Mouse (Mus musculus) urinary bladder, postnatal 36 days (tissue): ENCODE measurements around the gene Trim62.

Experiments
- DNase-seq, 2 experiments: peaks; one replicate each; pipeline ENCODE4 v3.0.0; 2022; ENCODE audit warnings: low spot score in 2 of 2, mixed read lengths in 1 of 2

Trim62 gene

DNA sequence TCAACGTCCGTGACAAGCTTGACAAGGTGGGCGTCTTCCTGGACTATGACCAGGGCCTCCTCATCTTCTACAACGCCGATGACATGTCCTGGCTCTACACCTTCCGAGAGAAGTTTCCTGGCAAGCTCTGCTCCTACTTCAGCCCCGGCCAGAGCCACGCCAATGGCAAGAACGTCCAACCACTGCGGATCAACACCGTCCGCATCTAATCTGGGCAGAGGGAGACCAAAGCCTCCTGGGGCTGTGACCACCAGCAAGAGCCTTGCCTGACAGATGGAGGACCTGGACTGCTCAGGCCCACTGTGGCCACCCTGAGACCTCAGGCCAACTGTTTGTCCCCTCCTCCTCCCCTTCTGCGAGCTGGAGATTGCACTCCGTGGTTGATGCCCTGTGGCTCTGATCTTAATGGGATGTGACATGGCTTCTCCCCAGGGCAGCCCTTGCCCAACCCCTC, 26.0 kb downstream of the Trim62 start:
- no peak for DNase-seq

DNA sequence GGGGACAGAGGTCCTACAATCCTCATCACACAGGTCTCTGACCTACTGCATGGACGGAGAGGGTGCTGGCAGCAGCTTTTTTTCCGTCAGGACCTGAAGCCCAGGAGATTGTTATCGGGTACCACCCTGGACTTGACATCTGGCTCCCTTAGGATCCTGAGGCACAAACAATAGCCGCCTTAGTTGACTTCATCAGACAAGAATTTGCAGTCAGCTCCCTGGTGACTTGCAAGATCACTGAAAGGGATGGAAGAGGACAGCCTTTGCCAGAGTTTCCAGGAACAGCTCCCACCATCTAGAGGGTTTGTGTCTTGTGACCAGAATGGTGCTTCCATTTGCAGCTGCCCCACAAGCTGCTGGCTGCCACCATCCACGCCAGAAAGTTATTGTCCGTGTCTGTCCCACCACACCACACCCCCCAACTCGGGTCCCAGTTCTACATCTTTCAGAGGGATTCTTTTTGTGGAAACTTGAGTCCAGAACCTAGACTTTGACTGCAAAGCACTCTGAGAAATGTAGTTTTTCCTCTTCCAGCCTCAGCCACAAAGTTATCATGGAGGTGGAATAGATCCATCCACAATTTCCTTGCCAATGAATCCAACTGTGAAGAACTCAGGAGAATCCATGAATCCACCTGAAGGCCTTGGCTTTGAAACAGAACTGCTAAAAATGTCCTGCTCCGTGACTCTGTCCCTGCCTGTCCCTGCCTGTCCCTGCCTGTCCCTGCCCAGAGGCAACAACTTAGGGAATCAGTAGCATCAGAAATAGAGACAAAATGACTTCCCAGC, 27.1 kb downstream of the Trim62 start:
- DNase-seq = no peak

DNA sequence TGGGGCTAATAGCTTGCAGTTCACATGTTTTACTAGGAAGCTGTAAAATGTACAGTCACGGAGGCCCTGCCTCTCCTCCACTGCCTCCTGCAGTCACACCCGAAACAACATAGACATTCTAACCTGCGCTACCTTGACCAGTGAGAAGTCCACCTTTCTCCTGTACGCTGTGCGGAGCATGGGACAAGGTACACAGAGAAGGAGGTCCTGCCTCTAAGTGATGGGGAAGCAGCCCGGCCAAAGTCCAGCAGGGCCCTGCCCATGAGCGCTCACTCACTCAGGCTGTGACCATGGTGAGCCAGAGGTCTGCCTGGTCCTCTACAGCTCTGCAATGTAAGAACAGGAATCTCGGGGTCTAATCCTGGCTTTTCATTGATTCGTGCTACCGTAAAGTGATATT, 28.7 kb downstream of the Trim62 start:
- no peak for DNase-seq

DNA sequence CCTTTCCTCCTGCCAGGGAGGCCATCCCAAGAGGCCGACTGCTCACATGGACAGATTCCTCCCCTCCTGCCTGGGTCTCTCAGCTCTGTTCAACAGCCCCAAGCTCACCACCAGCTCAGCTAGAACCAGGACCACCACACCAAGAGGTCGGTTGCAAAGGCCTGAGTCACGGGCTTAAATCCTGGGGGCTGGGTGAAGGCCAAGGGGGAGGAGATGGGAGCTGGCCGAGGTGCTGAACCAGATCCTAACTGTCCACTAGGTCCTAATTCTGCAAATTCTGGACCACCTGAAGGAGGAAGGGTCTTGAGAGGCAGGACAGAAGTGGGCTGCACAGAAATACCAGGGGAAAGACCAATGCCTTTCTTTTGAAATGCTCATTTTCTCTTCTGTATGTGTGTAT, 30.4 kb downstream of the Trim62 start:
- DNase-seq = no peak

DNA sequence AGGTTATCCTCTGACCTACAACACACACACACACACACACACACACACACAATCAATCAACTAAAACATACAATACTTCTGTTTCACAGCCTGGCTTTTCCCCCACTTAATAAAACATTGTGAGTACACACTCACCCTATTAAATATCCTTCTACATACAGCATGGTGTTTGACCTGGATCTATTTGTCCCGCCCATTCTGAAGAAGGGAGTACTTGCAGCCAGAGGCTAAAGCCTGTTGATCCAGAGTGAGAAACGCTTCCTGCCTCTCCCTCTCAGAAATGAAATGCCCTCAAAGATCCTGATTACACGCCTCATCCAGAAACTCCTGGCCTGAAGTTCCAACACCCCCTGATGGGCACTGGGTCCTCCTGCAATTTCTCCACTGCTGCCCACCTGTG, 33.7 kb downstream of the Trim62 start:
- DNase-seq = no peak

DNA sequence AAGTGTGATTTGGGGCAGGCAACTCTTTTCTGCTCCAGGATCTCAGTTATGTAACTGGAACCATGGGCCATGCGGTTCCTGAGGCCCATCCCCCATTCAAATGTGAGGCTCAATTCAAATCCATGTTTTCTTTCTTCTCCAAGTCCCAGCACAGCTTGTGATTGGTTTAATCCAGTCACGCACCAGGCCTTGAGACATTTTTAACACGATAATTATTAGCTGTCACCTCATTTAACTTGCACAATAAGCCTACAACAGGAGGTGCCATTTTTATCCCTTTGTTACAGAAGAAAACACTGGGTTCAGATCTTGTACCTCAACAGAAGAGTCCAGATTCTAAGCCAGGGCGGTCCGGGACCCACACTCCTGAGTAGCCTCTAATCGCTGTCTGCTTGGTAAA, 34.4 kb downstream of the Trim62 start:
- DNase-seq = no peak

DNA sequence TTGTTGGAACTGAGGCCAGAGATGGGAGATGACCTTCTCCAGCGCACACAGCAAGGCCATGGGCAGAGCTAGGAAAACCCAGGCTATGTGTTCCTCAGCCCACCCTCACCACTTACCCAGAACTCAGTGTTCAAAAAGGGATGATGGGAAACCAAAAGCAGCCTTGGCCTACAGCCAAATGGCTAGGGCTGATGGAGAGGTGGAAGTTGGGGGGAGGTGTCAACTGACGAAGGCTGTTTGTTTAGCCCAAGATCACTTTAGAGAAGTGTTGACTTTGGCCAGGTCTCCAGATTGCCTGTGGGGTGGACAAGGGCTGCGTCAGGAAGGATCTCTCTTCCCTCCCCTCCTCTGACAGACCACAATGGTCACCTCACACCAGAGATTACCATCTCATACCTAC, 34.8 kb downstream of the Trim62 start:
- no peak for DNase-seq

DNA sequence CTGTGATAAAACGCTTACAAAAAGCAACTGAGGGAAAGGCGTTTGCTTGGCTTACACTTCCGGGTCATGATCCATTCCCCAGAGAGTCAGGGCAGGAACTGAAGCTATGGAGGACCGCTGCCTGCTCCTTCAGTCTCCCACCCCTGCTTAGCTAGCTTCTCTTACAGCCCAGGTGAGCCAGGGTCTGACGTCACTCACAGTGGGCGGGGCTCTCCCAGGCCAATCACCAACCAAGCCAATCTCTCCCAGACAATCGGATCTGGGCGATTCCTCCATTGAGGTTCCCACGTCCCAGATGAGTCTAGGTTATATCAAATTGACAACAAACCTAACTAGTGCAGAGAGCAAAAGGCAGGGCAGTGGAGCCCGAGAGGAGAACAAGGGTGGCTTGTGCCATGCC, 35.7 kb downstream of the Trim62 start:
- DNase-seq = no peak

DNA sequence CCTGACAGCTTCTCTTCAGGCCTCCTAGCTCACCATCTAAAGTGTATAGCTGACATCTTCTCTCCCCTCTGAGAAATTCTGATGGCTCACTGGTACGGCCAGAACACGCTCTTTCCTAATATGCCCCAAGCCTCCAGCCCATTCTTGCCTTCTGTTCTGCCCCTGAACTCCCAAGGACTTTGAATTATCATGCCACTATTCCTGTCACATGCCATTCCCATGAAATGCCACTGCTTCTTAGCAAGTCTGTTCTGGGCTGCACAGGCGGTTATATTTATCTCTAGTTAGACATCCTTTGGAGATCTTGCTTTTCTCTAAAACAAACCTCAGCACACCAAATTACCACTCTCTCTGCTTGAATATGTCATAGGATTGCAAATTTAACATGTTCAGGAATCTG, 40.2 kb downstream of the Trim62 start:
- DNase-seq = no peak

DNA sequence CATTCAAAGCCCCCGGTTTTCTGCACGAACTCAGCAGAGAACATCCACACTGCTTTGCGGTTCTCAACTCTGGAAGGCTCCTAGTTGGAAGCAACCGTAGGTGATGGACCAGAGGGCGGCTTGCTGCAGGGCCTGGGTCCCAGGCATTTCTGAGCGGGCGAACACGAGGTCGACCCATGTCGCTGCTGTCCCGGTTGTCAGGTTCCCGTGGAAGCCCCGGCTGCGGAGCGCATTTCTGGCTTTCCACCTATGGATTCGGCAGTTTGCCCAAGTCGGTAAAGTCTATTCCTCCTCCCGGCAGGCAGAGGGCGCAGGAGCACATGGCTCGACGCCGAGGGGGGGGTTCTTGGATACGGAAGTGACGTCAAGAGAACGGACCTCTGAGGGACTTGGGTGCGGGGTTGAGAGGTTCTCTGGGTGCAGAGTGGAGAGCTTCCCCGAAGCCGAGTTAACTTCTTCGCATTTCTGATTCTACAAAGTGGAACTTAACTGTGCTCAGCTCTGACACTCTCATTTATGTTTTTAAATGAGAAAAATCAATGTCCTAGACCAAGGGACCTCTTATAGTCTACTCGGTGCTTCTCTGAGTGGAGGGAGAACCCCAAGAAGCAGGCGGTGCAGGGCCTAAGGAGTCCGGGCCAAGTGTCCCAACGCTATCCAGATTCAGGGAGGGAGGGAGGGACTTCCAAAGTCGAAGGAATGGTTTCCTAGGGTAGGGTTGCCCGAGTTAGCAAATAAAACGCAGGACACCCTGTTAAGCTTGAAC, 41.6 kb downstream of the Trim62 start:
- DNase-seq = peak; percentile 73 to 79

DNA sequence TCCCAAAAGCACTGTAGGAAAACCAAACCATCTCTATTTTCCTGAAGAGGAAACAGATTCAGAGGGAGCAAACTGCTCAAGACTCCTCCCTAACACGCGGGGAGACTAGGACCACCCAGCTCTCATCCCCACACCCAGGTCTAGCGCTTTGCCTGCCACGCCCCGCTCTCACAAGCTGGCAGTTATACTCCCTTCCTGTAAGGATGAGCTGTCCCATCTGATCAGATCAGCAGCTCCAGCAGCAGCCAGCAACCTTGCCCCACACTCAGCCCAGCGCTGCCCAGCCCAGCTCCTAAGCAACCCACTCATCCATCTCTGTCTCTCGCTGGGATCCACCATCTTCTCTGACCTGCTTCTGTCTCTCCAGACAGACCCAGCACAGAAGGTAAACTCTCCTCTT, 49.4 kb downstream of the Trim62 start:
- no peak for DNase-seq

DNA sequence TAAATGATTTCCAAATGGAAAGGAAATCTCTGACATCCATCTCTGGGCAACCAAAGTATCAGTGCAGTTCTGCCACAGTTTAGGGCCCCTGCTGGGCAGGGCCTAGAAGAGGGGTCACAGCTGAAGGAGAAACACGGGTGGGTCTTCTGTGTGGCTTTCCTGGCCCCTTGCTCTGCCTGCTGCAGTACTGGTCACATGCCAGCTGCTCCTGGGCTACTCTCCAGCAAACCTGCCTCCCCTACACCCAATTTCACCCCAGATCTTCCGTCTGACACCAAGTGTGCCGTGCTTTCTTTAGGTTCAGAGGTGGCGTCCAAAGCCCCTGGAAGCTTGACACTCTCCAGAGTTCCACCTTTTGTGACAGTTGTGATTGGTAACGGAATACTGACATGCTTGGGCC, 52.2 kb downstream of the Trim62 start:
- no peak for DNase-seq

DNA sequence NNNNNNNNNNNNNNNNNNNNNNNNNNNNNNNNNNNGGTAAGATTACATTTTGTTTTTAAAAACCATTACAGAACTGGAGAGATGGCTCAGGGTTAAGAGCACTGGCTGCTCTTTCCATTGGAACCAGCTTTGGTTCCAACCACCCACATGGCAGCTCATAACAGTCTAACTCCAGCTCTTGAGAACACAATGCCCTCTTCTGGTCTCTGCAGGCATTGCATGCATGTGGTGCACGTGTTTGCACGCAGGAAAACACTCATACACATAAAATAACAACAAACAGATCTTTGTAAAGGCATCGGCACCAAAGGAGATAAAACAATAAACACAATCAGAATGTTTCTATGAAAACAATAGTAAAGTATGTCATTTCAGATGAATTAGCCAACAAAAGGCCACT, 59.0 kb downstream of the Trim62 start:
- DNase-seq = no peak

DNA sequence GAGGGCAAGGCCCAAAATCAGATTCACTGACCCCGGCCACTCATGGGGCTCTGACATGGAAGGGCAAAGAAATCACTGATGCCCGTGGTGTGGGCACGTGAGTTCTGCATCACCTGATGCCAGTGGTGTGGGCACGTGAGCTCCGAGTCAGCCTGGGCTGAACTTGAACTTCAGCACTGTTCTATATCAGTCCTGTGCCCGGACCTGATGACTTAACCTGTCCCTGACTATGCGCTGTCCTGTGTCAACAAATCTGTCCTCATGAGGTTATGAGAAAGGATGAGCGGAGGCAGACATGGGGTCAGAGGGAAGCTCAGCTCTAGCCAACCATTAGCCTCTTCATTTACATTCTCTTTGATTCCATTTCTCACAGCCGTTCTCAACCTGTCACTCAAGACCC, 63.4 kb downstream of the Trim62 start:
- no peak for DNase-seq

DNA sequence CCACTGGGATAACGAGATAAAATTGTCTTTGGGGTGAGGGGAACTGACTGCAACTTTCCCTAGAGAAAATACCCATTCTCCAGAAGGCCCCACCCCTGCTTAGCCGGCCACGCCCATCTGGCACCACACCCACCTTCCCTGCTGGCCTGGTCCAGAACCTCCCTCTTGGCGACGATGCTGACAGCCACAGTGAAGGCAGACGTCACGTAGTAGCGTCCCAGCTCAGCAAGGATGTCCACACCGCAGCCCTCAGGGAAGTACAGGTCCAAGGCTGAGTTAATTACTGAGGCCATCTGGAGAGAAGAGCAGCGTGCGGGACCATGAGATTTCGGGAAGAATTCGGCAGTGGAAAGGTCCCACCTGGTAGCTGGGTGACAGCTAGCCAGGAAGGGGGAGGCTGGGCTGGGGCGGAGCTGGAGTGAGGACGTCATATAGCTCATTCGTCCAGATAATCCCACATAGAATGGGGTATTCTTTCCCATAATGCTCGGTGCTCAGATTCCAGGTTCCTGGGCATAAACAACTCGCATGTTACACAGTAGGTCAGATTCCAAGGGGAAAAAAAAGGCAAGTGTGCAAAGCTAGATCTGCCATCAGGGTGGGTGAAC, 64.0 kb downstream of the Trim62 start:
- no peak for DNase-seq

DNA sequence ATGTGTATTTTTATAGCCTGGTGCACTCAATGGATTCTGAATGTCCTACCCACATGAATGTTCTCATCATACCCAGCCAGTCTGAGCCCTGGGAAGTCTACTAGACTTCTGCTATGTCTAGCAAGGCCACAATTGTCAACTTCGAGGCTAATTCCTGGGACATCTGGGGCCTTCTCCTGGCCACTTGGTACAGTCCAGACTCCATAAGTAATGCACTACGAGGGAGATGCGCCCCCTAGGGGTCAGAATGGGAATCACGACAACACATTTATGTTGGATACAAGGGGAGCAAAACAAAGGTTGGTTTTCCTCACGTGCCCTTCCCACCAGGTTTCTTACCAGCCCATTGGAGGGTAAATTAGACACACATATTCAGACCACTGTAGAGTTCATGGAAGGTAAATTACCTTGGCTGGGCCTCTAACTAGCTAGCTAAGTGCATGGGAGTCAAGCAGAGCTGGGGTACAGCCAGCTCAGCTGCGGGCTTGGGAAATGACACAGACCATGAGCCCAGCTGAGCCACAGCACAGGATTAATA, 64.8 kb downstream of the Trim62 start:
- peak in 1 of 2 experiments; percentile 31 for DNase-seq

DNA sequence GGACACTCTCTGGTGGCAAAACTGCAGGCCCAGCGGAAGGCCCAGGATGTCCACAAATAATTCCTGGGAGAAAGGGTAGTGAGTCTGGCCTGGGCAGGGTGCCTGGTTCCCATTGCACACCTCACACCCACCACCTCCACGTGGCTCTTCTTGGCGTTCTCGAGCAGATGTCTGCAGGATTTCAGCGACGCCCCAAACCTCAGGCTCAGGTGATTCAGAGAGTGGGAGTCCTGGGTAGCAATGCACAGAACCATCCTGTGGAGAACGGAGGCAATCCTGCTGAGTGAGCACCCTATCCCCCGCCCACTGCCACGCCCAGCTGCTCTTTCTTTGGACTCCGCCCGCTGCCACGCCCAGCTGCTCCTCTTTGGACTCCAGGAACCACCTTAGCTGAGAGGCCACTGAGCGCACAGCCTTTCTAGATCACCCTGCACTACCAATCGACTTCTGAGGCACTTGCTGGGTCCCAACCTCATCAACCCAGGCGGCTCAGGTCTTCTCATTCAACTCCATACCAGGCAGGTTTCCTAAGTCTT, 66.2 kb downstream of the Trim62 start:
- DNase-seq = no peak

DNA sequence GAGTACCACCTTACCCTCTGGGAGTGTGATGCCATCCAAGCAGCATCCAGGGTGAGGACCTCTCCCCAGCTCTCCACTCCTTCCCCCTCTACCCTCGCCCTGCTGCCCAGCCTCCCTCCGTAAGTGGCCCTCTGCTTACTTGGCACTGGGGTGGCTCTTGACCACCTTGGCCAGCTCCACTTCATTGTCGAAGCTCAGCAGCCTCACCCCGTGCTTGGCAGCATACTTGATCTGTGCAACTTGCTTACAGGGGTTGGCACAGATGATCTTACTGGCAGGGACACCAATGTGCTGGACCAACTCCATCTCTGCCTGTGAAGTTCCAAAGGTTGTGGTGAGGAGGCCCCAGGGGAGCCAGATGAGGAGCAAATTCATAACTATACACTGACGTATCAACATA, 67.1 kb downstream of the Trim62 start:
- peak in 1 of 2 experiments; percentile 44 for DNase-seq

DNA sequence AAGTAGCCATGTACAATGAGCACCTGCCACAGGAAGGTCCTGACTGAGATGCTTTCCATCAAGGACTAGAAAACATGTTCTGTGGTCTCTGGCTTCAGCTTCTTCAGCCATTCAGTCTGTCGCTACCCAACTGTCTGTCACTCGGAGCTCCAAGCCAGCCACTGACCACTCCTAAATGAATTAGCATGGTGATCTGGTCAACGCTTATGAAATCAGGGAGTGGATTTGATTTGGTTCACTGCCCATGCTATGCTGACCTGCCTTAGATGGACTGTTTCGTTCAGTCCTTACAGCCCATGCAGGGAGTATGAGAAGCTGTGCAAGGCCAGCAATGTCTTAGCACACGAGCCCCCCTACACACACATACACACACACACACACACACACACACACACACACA, 70.5 kb downstream of the Trim62 start:
- no peak for DNase-seq

DNA sequence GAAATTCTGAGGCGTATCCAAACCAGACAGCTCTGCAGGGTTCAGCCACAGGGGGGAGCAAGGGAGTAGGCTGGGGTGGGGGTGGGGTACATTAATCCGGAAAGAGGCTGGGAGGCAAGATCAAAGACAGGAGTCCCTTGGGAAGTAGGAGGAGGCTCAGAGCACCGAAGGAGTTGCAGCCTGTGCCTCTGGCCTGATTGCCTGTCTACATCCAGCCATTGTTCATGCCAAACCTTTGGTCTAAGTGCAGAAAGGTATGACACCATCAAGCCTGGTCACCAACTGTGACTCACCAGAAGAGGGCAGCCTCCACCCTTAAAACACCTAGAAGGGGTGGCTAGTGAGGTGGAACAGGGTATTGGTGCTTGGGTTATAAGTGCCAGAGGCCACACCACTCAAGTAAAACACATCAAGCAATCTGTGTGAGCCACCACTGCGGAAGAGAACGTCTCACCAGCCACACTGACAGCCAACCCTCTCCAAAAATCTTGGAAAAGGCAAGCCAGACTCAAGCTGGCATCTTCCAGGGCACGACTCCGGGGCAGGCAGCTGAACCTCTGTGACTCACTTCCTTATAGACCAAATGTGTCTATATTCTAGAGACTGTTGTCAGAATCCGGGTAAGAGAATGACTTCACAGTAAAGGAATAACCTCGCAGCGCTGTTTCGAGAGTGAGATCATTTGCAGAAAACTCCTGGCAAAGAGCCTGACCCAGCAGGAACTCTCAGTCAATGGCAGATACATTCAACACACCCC, 74.0 kb downstream of the Trim62 start:
- DNase-seq = peak in 1 of 2 experiments; percentile 43

DNA sequence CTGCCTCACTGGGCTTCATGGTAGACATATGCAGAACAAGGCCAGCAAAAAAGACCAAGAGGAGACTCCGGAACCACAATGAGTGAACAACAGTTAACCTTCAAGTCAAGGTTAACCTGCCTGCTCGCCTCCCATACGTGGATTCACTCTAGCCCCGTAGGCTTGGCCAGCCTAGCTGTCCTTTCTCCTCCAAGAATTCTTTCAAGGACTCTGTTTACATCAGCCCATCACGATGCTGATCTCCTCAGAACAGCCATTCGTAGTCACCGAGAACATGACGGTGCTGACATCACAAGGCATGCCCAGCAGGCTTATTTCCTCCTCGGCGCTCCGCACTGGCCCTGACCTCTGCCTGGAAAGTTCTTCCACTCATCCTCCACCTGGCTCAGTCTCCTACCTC, 74.8 kb downstream of the Trim62 start:
- DNase-seq = no peak

DNA sequence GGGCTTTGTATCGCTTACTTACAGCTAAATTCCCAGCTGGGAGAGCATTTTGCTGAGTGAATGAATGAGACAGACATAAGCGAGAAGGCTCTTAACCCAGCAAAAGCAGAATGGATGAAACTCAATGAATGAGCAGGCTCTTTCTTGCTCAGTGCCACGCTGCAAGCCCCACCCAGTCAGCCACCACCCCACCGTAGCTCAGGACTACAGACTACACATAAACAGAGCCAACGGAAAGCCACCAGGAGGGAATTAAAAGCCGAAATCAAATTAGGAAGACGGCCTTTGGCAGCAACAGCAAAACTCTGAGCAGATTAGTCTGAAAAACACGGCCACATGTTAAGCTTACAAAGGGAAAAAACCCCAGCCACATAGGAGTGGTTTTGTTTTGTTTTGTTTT, 75.5 kb downstream of the Trim62 start:
- DNase-seq = no peak
